Mouse (Mus musculus) c-Kit-negative CD71-positive TER-119-positive erythroid progenitor cells, embryonic 14.5 days (primary cell): Measurements from ENCODE around the gene Gm11569.
"Not testable (repeated sequence)": the region's sequence is repeated elsewhere in the genome, so short reads cannot be mapped to it uniquely, and the experiment has no call there.

ENCODE experiments used
- DNase-seq: peaks from one replicate; pipeline ENCODE4 v3.0.0-alpha.2; 2013; ENCODE audit warnings: low read depth, low spot score

Gm11569 gene

GRCm38 (mm10) chr11:99798832-99799231 lies at the start of gene Gm11569:
Gm11569 (minus strand) TSS chr11:99798932.
- DNase-seq, result not testable (repeated sequence)

- DNase-seq, result no peak
These were observed 48.0 kb upstream of the Gm11569 start for GRCm38 (mm10) chr11:99846746-99847145.

GRCm38 (mm10) chr11:99842185-99842584 lies 43.5 kb upstream of the Gm11569 start:
- no peak for DNase-seq

- DNase-seq, result no peak
These were observed 39.2 kb upstream of the Gm11569 start, which contains the start of gene 2300003K06Rik for GRCm38 (mm10) chr11:99837966-99838365. 2300003K06Rik (minus strand) TSS chr11:99838066.

- DNase-seq, result not testable (repeated sequence)
These were observed 16.8 kb upstream of the Gm11569 start, which contains the start of gene Gm11564 for GRCm38 (mm10) chr11:99815566-99815965. Gm11564 (minus strand) TSS chr11:99815666.

GRCm38 (mm10) chr11:99809792-99810191 lies 11.1 kb upstream of the Gm11569 start, which contains the start of gene Krtap4-13:
Krtap4-13 (minus strand) TSS chr11:99809892.
- not testable (repeated sequence) for DNase-seq

- DNase-seq, result not testable (repeated sequence)
These were observed 5.6 kb upstream of the Gm11569 start, which contains the start of gene Gm11554 for GRCm38 (mm10) chr11:99804346-99804745. Gm11554 (minus strand) TSS chr11:99804446.

GRCm38 (mm10) chr11:99793367-99793766 lies 5.4 kb downstream of the Gm11569 start, which contains the start of gene Gm11596:
Gm11596 (minus strand) TSS chr11:99793467.
- DNase-seq, result no peak

GRCm38 (mm10) chr11:99784900-99785299 lies 13.8 kb downstream of the Gm11569 start, which contains the start of gene Krtap4-9:
Krtap4-9 (plus strand) TSS chr11:99785200.
- DNase-seq, result not testable (repeated sequence)

GRCm38 (mm10) chr11:99780604-99781003 lies 18.1 kb downstream of the Gm11569 start, which contains the start of gene Krtap4-8:
Krtap4-8 (minus strand) TSS chr11:99780704.
- no peak for DNase-seq

GRCm38 (mm10) chr11:99778401-99778800 lies 20.3 kb downstream of the Gm11569 start:
- no peak for DNase-seq

- not testable (repeated sequence) for DNase-seq
These were observed 25.9 kb downstream of the Gm11569 start, which contains the start of gene Gm11595 for GRCm38 (mm10) chr11:99772813-99773212. Gm11595 (minus strand) TSS chr11:99772913.

- DNase-seq, result no peak
These were observed 30.3 kb downstream of the Gm11569 start for GRCm38 (mm10) chr11:99768410-99768809.

- no peak for DNase-seq
These were observed 39.9 kb downstream of the Gm11569 start for GRCm38 (mm10) chr11:99758877-99759276.
